Mouse (Mus musculus): ENCODE measurements at regions not wholly inside any gene's neighbourhood (a gene's known extent, or its start where the extent isn't known, plus 50 kb on each side); places are given as distances from the start of the nearest gene placed in this dataset.
A peak's percentile ranks its signal among the peaks of the same experiment; 100 is the strongest.

DNA sequence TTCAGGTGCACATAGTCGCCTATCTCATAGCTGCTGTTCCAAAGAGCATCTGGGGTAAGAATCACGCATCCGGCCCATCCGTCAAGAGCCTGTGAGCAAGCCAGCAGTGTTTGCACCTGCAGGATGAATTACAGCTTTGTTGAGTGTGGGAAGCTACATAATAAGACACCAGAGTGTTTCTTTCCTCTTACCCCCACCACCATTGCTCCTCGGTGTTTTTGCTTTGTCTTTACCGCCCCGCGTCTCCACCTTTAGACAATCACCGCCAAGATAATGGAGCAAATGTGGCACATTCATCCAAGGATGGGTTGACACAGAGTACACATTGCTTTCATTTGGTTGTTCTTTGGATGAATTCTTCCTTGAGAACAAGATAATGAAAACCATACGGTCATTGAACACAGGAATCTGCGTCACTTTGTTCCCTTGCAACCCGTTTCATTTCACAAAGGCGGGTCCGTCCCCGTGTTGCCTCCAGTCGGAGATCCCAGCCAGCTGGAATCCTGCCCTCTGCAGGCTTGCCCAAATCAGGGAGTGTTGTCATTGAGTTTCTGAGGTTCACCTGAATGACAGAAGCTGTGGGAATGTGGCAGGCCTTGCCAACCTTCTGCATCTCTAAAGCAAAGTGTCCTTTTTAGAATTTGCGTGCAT, 659.4 kb upstream of the Zeb2 start:
- WGBS, result 90% methylated on average over 17 of the region's 17 CpGs
- ATAC-seq (no peak), DNase-seq (ENCODE audit: low spot score) (no peak)
- Histone ChIP-seq H3K27ac (ENCODE audit: low read length) (no peak overlapping the region), H3K36me3 (ENCODE audit: insufficient read depth, low read length) (no peaks in the 10 kb centered on the region), H3K27me3 (replicated peaks; ENCODE audit: insufficient read depth, low read length) (no peaks in the 10 kb centered on the region), H3K4me3 (ENCODE audit: low read depth, low read length) (no peak overlapping the region), H3K9me3 (ENCODE audit: low read length) (no peaks in the 10 kb centered on the region), H3K4me2 (replicated peaks; ENCODE audit: low read depth, low read length) (no peak overlapping the region), H3K9ac (replicated peaks; ENCODE audit: low read depth) (no peak overlapping the region), H3K4me1 (ENCODE audit: insufficient read depth, low read depth, low read length) (no peaks in the 10 kb centered on the region)
- TF ChIP-seq EP300 (IDR thresholded peaks at IDR 0.05) (no peak), CTCF (IDR thresholded peaks at IDR 0.05) (no peak)

DNA sequence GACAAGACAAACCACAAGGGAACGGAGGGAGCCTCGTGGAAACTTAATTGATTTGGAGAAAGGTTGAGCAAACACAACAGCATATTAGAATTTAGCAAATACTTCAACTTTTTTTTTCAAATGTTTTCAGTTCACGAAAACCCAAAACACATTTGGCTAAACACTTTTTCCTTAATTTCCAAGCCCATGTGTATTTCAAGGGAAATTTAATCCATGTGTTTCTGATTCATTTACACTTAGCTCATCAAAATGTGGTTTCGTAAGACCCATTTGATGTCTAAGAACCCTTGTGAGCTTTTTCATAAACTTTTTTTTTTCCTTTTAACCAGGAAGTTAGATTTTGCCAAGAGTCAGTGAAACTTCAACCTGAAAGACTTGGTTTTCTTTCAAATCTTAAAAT, 658.5 kb upstream of the Zeb2 start:
- H3K4me3 ChIP-seq (ENCODE audit: low read depth, low read length), result no peak overlapping the region
- no peak for ATAC-seq
- H3K4me1 ChIP-seq (ENCODE audit: insufficient read depth, low read depth, low read length), result no peaks in the 10 kb centered on the region
- no peaks in the 10 kb centered on the region for H3K27me3 ChIP-seq (replicated peaks; ENCODE audit: insufficient read depth, low read length)
- no peaks in the 10 kb centered on the region for H3K9me3 ChIP-seq (ENCODE audit: low read length)
- H3K27ac ChIP-seq (ENCODE audit: low read length), result no peak overlapping the region
- WGBS, result 56% methylated on average over 4 of the region's 4 CpGs
- TF ChIP-seq CTCF (IDR thresholded peaks at IDR 0.05) (no peak), EP300 (IDR thresholded peaks at IDR 0.05) (no peak)
- no peaks in the 10 kb centered on the region for H3K36me3 ChIP-seq (ENCODE audit: insufficient read depth, low read length)
- no peak overlapping the region for H3K9ac ChIP-seq (replicated peaks; ENCODE audit: low read depth)
- DNase-seq (ENCODE audit: low spot score), result peak; percentile 30
- H3K4me2 ChIP-seq (replicated peaks; ENCODE audit: low read depth, low read length), result no peak overlapping the region

DNA sequence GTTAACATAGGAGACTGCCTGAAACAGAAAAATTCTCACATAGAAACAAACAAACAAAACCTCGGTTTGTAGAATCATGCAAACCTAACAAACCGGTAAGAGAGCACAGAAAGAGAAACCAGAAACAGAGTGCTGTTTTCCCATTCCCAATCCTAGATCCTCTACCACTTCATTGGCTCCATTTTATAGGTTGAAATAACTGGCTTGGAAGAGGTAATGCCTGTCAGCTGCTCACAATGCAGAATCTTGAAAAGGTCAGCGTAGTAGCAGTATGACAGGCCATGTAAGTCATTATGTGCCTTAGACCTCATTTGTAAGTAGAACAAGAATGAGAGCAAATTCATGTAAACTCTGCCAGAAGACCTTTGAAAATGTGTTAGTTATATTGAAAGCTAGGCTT, 657.2 kb upstream of the Zeb2 start:
- Histone ChIP-seq H3K4me3 (ENCODE audit: low read depth, low read length) (no peak overlapping the region), H3K9me3 (ENCODE audit: low read length) (no peaks in the 10 kb centered on the region), H3K36me3 (ENCODE audit: insufficient read depth, low read length) (no peaks in the 10 kb centered on the region), H3K27me3 (replicated peaks; ENCODE audit: insufficient read depth, low read length) (no peaks in the 10 kb centered on the region), H3K27ac (ENCODE audit: low read length) (no peak overlapping the region), H3K4me1 (ENCODE audit: insufficient read depth, low read depth, low read length) (no peaks in the 10 kb centered on the region), H3K9ac (replicated peaks; ENCODE audit: low read depth) (no peak overlapping the region), H3K4me2 (replicated peaks; ENCODE audit: low read depth, low read length) (no peak overlapping the region)
- WGBS, result 80% methylated on average over 3 of the region's 3 CpGs
- ATAC-seq (no peak), DNase-seq (ENCODE audit: low spot score) (no peak)
- no peak for TF ChIP-seq CTCF (IDR thresholded peaks at IDR 0.05)
- no peak for TF ChIP-seq EP300 (IDR thresholded peaks at IDR 0.05)

DNA sequence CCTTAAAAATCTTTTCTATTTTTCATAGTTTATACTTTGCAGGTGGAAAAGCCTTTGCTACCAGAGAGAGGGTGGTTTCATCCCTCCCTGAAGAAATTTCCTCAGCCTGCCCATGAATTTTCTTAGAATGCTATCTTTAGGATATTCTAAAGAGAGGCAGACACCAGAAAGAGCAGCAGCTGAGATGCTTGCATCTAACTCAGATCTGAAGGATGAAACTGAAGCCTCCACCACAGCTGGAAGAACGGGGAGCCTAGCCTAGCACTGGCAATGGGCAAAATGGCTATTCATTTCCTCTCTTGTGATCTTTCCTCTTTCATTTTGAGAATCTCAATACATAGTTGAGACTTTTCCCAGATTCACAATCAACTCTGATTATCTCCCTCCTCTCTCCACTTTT, 640.0 kb upstream of the Zeb2 start:
- ATAC-seq, result no peak
- TF ChIP-seq CTCF (IDR thresholded peaks at IDR 0.05), result no peak
- TF ChIP-seq EP300 (IDR thresholded peaks at IDR 0.05), result no peak
- Histone ChIP-seq H3K4me2 (replicated peaks; ENCODE audit: low read depth, low read length) (no peak overlapping the region), H3K36me3 (ENCODE audit: insufficient read depth, low read length) (no peaks in the 10 kb centered on the region), H3K4me1 (ENCODE audit: insufficient read depth, low read depth, low read length) (no peaks in the 10 kb centered on the region), H3K27ac (ENCODE audit: low read length) (no peak overlapping the region), H3K27me3 (replicated peaks; ENCODE audit: insufficient read depth, low read length) (no peaks in the 10 kb centered on the region), H3K4me3 (ENCODE audit: low read depth, low read length) (no peak overlapping the region), H3K9ac (replicated peaks; ENCODE audit: low read depth) (no peak overlapping the region), H3K9me3 (ENCODE audit: low read length) (no peaks in the 10 kb centered on the region)
- no peak for DNase-seq (ENCODE audit: low spot score)
- 69% methylated on average over 1 of the region's 1 CpGs for WGBS

DNA sequence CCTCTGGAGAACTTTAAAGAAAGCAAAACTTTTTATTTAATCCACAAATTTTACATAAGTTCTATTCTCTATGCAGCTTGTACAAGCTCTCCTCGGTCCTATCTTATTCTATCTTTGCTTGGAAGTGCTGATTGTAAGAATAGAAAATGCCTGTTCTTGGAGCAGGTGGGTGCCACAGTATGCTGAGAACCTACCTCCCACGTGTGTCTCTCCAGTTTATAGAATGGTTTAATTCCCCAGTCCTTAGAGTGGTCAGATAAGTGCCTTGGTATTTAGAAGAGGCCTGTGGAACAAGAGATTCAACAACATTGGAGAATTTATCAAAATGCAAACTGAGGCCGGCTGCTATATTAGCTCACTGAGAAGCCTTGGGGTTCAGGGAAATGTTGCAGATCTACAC, 639.2 kb upstream of the Zeb2 start:
- DNase-seq (ENCODE audit: low spot score) (no peak), ATAC-seq (no peak)
- no peak overlapping the region for H3K9ac ChIP-seq (replicated peaks; ENCODE audit: low read depth)
- H3K4me1 ChIP-seq (ENCODE audit: insufficient read depth, low read depth, low read length), result no peaks in the 10 kb centered on the region
- H3K9me3 ChIP-seq (ENCODE audit: low read length), result no peaks in the 10 kb centered on the region
- no peak for TF ChIP-seq EP300 (IDR thresholded peaks at IDR 0.05)
- TF ChIP-seq CTCF (IDR thresholded peaks at IDR 0.05), result no peak
- H3K36me3 ChIP-seq (ENCODE audit: insufficient read depth, low read length), result no peaks in the 10 kb centered on the region
- no peak overlapping the region for H3K27ac ChIP-seq (ENCODE audit: low read length)
- H3K4me3 ChIP-seq (ENCODE audit: low read depth, low read length), result no peak overlapping the region
- H3K27me3 ChIP-seq (replicated peaks; ENCODE audit: insufficient read depth, low read length), result no peaks in the 10 kb centered on the region
- 62% methylated on average over 3 of the region's 3 CpGs for WGBS
- H3K4me2 ChIP-seq (replicated peaks; ENCODE audit: low read depth, low read length), result no peak overlapping the region

DNA sequence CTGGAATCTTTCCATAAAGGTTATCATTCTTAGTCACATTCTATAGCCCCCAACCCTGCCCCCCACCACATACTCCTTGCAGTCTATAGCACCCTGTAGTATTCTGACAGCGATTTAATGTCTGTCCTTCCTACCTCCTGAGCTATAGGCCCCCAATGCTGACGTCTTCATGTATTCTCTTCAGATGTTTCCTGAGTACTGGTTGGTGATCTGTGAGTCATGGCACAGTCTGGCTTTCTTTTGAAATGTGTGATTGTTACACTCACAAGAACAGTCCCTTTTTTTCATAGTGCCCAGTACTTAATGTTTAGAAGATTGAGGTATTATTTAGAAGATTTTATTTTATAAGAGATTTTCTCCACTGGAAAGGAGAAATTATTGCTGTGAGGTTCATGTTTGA, 634.6 kb upstream of the Zeb2 start:
- H3K9me3 ChIP-seq (ENCODE audit: low read length), result no peaks in the 10 kb centered on the region
- H3K4me1 ChIP-seq (ENCODE audit: insufficient read depth, low read depth, low read length), result no peaks in the 10 kb centered on the region
- no peaks in the 10 kb centered on the region for H3K27me3 ChIP-seq (replicated peaks; ENCODE audit: insufficient read depth, low read length)
- DNase-seq (ENCODE audit: low spot score), result no peak
- TF ChIP-seq CTCF (IDR thresholded peaks at IDR 0.05), result no peak
- TF ChIP-seq EP300 (IDR thresholded peaks at IDR 0.05), result no peak
- WGBS, result 70% methylated on average over 2 of the region's 2 CpGs
- H3K36me3 ChIP-seq (ENCODE audit: insufficient read depth, low read length), result no peaks in the 10 kb centered on the region
- no peak overlapping the region for H3K27ac ChIP-seq (ENCODE audit: low read length)
- no peak for ATAC-seq
- no peak overlapping the region for H3K4me3 ChIP-seq (ENCODE audit: low read depth, low read length)
- H3K9ac ChIP-seq (replicated peaks; ENCODE audit: low read depth), result no peak overlapping the region
- H3K4me2 ChIP-seq (replicated peaks; ENCODE audit: low read depth, low read length), result no peak overlapping the region

DNA sequence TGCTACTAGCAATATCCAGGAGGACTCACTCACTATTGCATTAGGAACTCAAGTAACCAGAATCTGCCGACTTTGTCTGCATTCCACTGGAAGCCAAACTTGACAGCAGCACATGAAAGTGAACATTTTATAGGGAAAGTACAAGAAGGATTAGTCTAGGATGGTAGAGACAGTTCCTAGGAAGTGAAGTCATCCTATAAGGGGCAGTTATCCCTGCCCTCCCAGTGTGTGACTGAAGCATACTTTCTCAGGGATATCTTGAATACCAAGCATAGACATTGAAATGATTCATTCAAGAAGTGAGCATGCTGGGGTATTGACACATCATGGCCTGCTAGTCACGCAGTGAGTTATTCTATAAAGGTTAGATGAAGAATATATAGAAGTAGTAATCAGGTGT, 632.2 kb upstream of the Zeb2 start:
- no peak for DNase-seq (ENCODE audit: low spot score)
- H3K36me3 ChIP-seq (ENCODE audit: insufficient read depth, low read length), result no peaks in the 10 kb centered on the region
- no peak overlapping the region for H3K9ac ChIP-seq (replicated peaks; ENCODE audit: low read depth)
- 65% methylated on average over 2 of the region's 2 CpGs for WGBS
- TF ChIP-seq EP300 (IDR thresholded peaks at IDR 0.05) (no peak), CTCF (IDR thresholded peaks at IDR 0.05) (no peak)
- H3K9me3 ChIP-seq (ENCODE audit: low read length), result no peaks in the 10 kb centered on the region
- no peak overlapping the region for H3K4me3 ChIP-seq (ENCODE audit: low read depth, low read length)
- no peak overlapping the region for H3K4me2 ChIP-seq (replicated peaks; ENCODE audit: low read depth, low read length)
- no peaks in the 10 kb centered on the region for H3K27me3 ChIP-seq (replicated peaks; ENCODE audit: insufficient read depth, low read length)
- no peak overlapping the region for H3K27ac ChIP-seq (ENCODE audit: low read length)
- no peaks in the 10 kb centered on the region for H3K4me1 ChIP-seq (ENCODE audit: insufficient read depth, low read depth, low read length)
- ATAC-seq, result no peak

All from lung, postnatal 0 days (tissue).